Mouse (Mus musculus): ENCODE data around the gene Gm17428. TPM values are rescaled to one million over a fixed set of nuclear protein-coding genes. Genes with fewer than 3 reads are reported as not detected.

Gene Gm17428
- polyA plus RNA-seq (2017; shearing (Covaris generic)): not detected

GRCm38 (mm10) chr14:54976633-54977032, at the start of gene Gm17428:
TSS of gene Gm17428 (plus strand) at chr14:54976933.

GRCm38 (mm10) chr14:54932645-54933150, 44.0 kb upstream of the Gm17428 start, which contains the start of gene Il25:
TSS of gene Il25 (plus strand) at chr14:54932695.

GRCm38 (mm10) chr14:54935904-54936830, 40.6 kb upstream of the Gm17428 start, which contains the start of gene Cmtm5:
TSS of gene Cmtm5 (plus strand) at chr14:54936261.

GRCm38 (mm10) chr14:54966320-54966977, 10.3 kb upstream of the Gm17428 start, which contains the start of gene Myh6:
TSS of gene Myh6 (minus strand) at chr14:54966927.

GRCm38 (mm10) chr14:54994136-54994868, 17.6 kb downstream of the Gm17428 start, which contains the start of gene Myh7:
TSS of gene Myh7 (minus strand) at chr14:54994626.

GRCm38 (mm10) chr14:55014991-55015766, 38.4 kb downstream of the Gm17428 start, which contains the start of gene Ngdn:
TSS of gene Ngdn (plus strand) at chr14:55015454.

Other genes with a start within 250 kb of the Gm17428 start
- 0.37 TPM for gene Slc7a8, start 195.0 kb upstream of the Gm17428 start, polyA plus RNA-seq (2017; shearing (Covaris generic))
- gene Rnf212b, start 162.8 kb upstream of the Gm17428 start, polyA plus RNA-seq (2017; shearing (Covaris generic)): not detected
- gene Homez, start 106.0 kb upstream of the Gm17428 start, polyA plus RNA-seq (2017; shearing (Covaris generic)): 10.3 TPM
- 0.54 TPM for gene Ppp1r3e, start 99.4 kb upstream of the Gm17428 start, polyA plus RNA-seq (2017; shearing (Covaris generic))
- gene Bcl2l2, start 93.6 kb upstream of the Gm17428 start, polyA plus RNA-seq (2017; shearing (Covaris generic)): 0.95 TPM
- gene Gm20521, start 93.5 kb upstream of the Gm17428 start, polyA plus RNA-seq (2017; shearing (Covaris generic)): not detected
- 26.4 TPM for gene Pabpn1, start 84.4 kb upstream of the Gm17428 start, polyA plus RNA-seq (2017; shearing (Covaris generic))
- gene Slc22a17, start 63.8 kb upstream of the Gm17428 start, polyA plus RNA-seq (2017; shearing (Covaris generic)): 1.0 TPM
- not detected for gene Efs, start 50.8 kb upstream of the Gm17428 start, polyA plus RNA-seq (2017; shearing (Covaris generic))
- not detected for gene Il25, start 44.2 kb upstream of the Gm17428 start, polyA plus RNA-seq (2017; shearing (Covaris generic))
- not detected for gene Cmtm5, start 40.7 kb upstream of the Gm17428 start, polyA plus RNA-seq (2017; shearing (Covaris generic))
- gene Myh6, start 10.0 kb upstream of the Gm17428 start, polyA plus RNA-seq (2017; shearing (Covaris generic)): not detected
- gene Myh7, start 17.7 kb downstream of the Gm17428 start, polyA plus RNA-seq (2017; shearing (Covaris generic)): not detected
- gene Ngdn, start 38.5 kb downstream of the Gm17428 start, polyA plus RNA-seq (2017; shearing (Covaris generic)): 134 TPM
- 12.6 TPM for gene Zfhx2, start 115.4 kb downstream of the Gm17428 start, polyA plus RNA-seq (2017; shearing (Covaris generic))
- gene Thtpa, start 117.9 kb downstream of the Gm17428 start, polyA plus RNA-seq (2017; shearing (Covaris generic)): 14.7 TPM
- gene Ap1g2, start 129.7 kb downstream of the Gm17428 start, polyA plus RNA-seq (2017; shearing (Covaris generic)): 159 TPM
- not detected for gene Jph4, start 140.0 kb downstream of the Gm17428 start, polyA plus RNA-seq (2017; shearing (Covaris generic))
- gene Dhrs2, start 245.1 kb downstream of the Gm17428 start, polyA plus RNA-seq (2017; shearing (Covaris generic)): not detected